Comparison of ENCODE assay signal across 10 mouse cellular contexts in the genomic region with DNA sequence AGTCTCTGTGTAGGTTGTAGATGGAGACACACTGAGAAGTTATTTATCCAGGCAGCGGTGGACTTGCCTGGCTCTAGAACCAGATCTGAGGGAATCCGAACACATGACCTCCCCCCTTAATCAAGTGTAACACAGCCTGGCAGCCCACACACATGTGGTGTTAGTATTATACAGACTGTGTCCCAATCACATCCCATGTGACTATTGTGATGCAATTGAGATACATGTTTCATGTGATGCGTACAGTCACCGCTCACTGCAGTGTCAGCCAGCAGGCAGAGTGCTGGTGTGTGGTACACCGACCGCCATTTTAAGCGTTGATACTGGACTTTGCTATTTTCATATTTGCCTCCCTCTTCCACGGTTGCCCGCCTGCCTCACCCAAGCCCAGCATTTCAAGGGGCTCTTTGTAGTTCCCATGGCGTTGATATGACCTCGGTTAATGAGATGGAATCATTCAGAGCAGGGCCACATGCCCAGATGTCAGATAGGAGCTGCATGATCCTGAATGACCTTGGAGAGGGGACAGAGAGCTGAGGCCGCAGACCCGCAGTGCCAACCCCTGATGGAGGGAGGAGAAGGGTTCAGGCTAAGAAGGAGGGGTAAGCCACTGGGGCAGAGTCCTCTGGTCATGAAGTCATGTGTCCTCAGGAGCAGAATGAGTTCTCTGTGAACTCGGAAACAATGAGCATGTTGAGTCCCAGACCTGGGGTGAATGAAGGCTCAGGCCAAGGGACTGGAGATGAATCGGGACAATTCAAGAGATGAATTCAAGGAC.
DNase-seq lines count a peak whose midpoint lies in the region; ATAC-seq and TF ChIP-seq lines count a peak whose summit lies in the region.
"Had no signal": no experiment of that assay in that cellular context is flagged by ENCODE, and none has a peak within 500 bp of the region (broad histone marks: within the 10 kb centered on the region; RNA-seq: fewer than 3 reads in every experiment).

No protein-coding gene starts in this region.

- DNase-seq in cerebellum, adult 11-12 months, result peak; percentile 47
- DNase-seq in cerebellum, postnatal 14 days, result no peak
- DNase-seq in kidney, adult 18-20 months, result no peak
- no peak for DNase-seq in testis, postnatal 10 days (ENCODE audit: low spot score)
- DNase-seq in gastrocnemius, postnatal 14 days, result no peak
- DNase-seq: B cell, adult 2 months had no signal

- intact Hi-C loops in gastrocnemius, postnatal 14 days (cut with DNase I; ENCODE audit: low total_unique reads), result no loop called here

- peak overlapping the region; percentile 76; the same call in 1 of the 2 replicates for H3K27ac ChIP-seq in kidney, embryonic 15.5 days
- no peak overlapping the region for H3K27ac ChIP-seq in testis, adult 2 months (ENCODE audit: control insufficient read depth, insufficient read depth, low read depth, low read length)

- peaks cover 64% of the 10 kb centered on the region for H3K4me1 ChIP-seq in kidney, embryonic 15.5 days
- H3K4me1 ChIP-seq in testis, adult 2 months (ENCODE audit: control insufficient read depth, insufficient read depth, low read length), result peaks cover 19% of the 10 kb centered on the region

- TF ChIP-seq CTCF in testis, adult 2 months (IDR thresholded peaks at IDR 0.05; ENCODE audit: control insufficient read depth, insufficient read depth, insufficient replicate concordance, low read depth, low read length), result no peak

- 66% methylated on average over 15 of the region's 15 CpGs for WGBS in kidney, embryonic 15.5 days

- no peaks in the 10 kb centered on the region for H3K27me3 ChIP-seq in kidney, embryonic 15.5 days
- H3K27me3 ChIP-seq in testis, adult 2 months (ENCODE audit: control insufficient read depth, insufficient read depth, low read length), result no peaks in the 10 kb centered on the region
- H3K27me3 ChIP-seq: embryonic facial prominence, embryonic 15.5 days had no signal

- peaks cover 30% of the 10 kb centered on the region for H3K36me3 ChIP-seq in kidney, embryonic 15.5 days
- no peaks in the 10 kb centered on the region for H3K36me3 ChIP-seq in testis, adult 2 months (ENCODE audit: control insufficient read depth, insufficient read depth, low read length)
- H3K36me3 ChIP-seq: embryonic facial prominence, embryonic 15.5 days had no signal

- H3K9ac ChIP-seq in kidney, embryonic 15.5 days, result no peak overlapping the region
- H3K9ac ChIP-seq: embryonic facial prominence, embryonic 15.5 days had no signal

- H3K4me3 ChIP-seq in kidney, embryonic 15.5 days (replicated peaks), result no peak overlapping the region
- no peak overlapping the region for H3K4me3 ChIP-seq in testis, adult 2 months (ENCODE audit: control insufficient read depth, low read depth, low read length)

- 0 out of 2 replicates have a peak, but pooled peaks have one; percentile 12 for TF ChIP-seq POLR2A in testis, adult 2 months (IDR thresholded peaks at IDR 0.05; ENCODE audit: control insufficient read depth, low read depth, low read length)

- no peak overlapping the region for H3K4me2 ChIP-seq in kidney, embryonic 15.5 days

- peak; percentile 26; the same call in 1 of the 2 replicates for ATAC-seq in kidney, embryonic 15.5 days (replicated peaks; ENCODE audit: low FRiP score)
- ATAC-seq in CD4-positive, CD25-positive, alpha-beta regulatory T cell, adult 4 months, result no peak

- H3K9me3 ChIP-seq in kidney, embryonic 15.5 days (replicated peaks), result no peaks in the 10 kb centered on the region
- H3K9me3 ChIP-seq: embryonic facial prominence, embryonic 15.5 days had no signal
